ENCODE assay signal across 14 mouse cellular contexts in the genomic region with DNA sequence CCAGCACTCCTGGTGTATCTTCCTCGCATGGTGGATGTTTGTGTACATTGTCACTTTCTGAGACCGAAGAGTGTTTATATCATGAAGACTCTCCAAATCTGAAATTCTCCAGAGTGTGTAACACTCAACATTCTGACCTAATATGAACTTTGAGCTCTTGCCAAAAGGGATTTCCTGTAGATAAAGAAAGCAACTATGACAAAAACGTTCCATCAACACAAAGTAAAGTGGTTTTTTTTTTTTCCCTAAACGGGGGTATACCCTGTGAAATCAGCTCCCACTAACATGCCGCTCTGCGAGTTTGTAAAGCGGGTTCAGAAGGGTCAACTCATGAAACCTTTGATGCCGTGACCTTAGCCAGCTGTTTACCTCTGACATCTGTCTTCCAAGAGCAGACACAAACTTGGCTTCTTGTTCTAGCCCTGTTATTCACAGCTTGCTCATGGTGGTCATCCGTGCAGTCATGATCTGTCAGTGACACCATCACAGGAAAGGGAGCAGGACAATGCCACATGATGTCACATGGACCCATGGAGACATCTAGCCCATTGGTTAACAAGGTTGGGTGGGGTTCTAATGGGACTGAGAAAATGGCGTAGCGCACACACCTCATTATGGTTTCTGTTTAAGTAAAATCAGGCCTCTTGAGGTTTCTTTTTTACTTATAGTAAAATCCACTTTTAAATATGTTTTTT.
DNase-seq lines count a peak whose midpoint lies in the region; ATAC-seq and TF ChIP-seq lines count a peak whose summit lies in the region.
"Had no signal": no experiment of that assay in that cellular context is flagged by ENCODE, and none has a peak within 500 bp of the region (broad histone marks: within the 10 kb centered on the region; RNA-seq: fewer than 3 reads in every experiment).

No protein-coding gene starts in this region.

- ATAC-seq in lung, embryonic 14.5 days (ENCODE audit: insufficient read depth): peak; percentile 88
- ATAC-seq in inflammation-experienced regulatory T-cells, adult 6 months: peak; percentile 76
- 0 out of 2 replicates have a peak, but pooled peaks have one; percentile 40 for ATAC-seq in monocyte, adult 5-6 weeks (replicated peaks; ENCODE audit: insufficient number of reproducible peaks, low FRiP score, low TSS enrichment, poor library complexity, severe bottlenecking)

- TF ChIP-seq CTCF in lung, embryonic 14.5 days (IDR thresholded peaks at IDR 0.05; ENCODE audit: low read depth): no peak
- no peak for TF ChIP-seq CTCF in lung, adult 2 months (IDR thresholded peaks at IDR 0.05; ENCODE audit: insufficient read depth, low read length)

- intact Hi-C loops in heart, postnatal 36 days (cut with DNase I): no loop called here

- H3K4me1 ChIP-seq in lung, embryonic 14.5 days (ENCODE audit: insufficient read depth): no peaks in the 10 kb centered on the region
- H3K4me1 ChIP-seq in lung, adult 2 months (ENCODE audit: control insufficient read depth, insufficient read depth, low read length): no peaks in the 10 kb centered on the region
- H3K4me1 ChIP-seq: forebrain, embryonic 10.5 days; midbrain, embryonic 12.5 days had no signal

- no peak overlapping the region for H3K27ac ChIP-seq in lung, embryonic 14.5 days (ENCODE audit: low read depth)
- H3K27ac ChIP-seq: forebrain, embryonic 10.5 days; gastrocnemius, adult 2 months; liver, embryonic 14.5 days; midbrain, embryonic 12.5 days had no signal

- H3K4me3 ChIP-seq in lung, embryonic 14.5 days (ENCODE audit: low read depth, low read length): no peak overlapping the region
- H3K4me3 ChIP-seq in lung, adult 2 months (replicated peaks; ENCODE audit: extremely low read depth, low read depth, low read length): no peak overlapping the region
- H3K4me3 ChIP-seq: forebrain, embryonic 10.5 days; gastrocnemius, adult 2 months; midbrain, embryonic 12.5 days had no signal

- no peaks in the 10 kb centered on the region for H3K36me3 ChIP-seq in lung, embryonic 14.5 days (ENCODE audit: insufficient read depth)
- H3K36me3 ChIP-seq: forebrain, embryonic 10.5 days; midbrain, embryonic 12.5 days had no signal

- TF ChIP-seq POLR2A in lung, adult 2 months (IDR thresholded peaks at IDR 0.05; ENCODE audit: borderline replicate concordance, extremely low read depth, low read depth, low read length): no peak

- peak; percentile 87 for DNase-seq in heart, adult 11 months
- no peak for DNase-seq in heart, postnatal 36 days
- peak; percentile 89 for DNase-seq in lung, embryonic 14.5 days
- no peak for DNase-seq in lung, adult 2 months
- DNase-seq in layer of hippocampus, adult 11-12 months (ENCODE audit: low spot score): no peak
- no peak for DNase-seq in yolk sac, embryonic 10.5 days (ENCODE audit: low spot score)
- DNase-seq: cerebellum, adult 9-10 months; gastrocnemius, adult 2 months; thymus, postnatal 25 days had no signal

- no peaks in the 10 kb centered on the region for H3K9me3 ChIP-seq in lung, embryonic 14.5 days (ENCODE audit: low read depth, low read length)
- H3K9me3 ChIP-seq: forebrain, embryonic 10.5 days; midbrain, embryonic 12.5 days had no signal

- 0 out of 2 replicates have a peak overlapping the region, but pooled peaks have one; percentile 32 for H3K4me2 ChIP-seq in lung, embryonic 14.5 days
- H3K4me2 ChIP-seq: midbrain, embryonic 12.5 days had no signal

- H3K27me3 ChIP-seq in lung, embryonic 14.5 days (ENCODE audit: insufficient read depth, low read length): no peaks in the 10 kb centered on the region
- H3K27me3 ChIP-seq: midbrain, embryonic 12.5 days had no signal

- 28% methylated on average over 11 of the region's 11 CpGs for WGBS in lung, embryonic 14.5 days
- 31% methylated on average over 11 of the region's 11 CpGs for WGBS in lung, adult 2 months

- H3K9ac ChIP-seq in lung, embryonic 14.5 days: no peak overlapping the region
- H3K9ac ChIP-seq: liver, embryonic 14.5 days; midbrain, embryonic 12.5 days had no signal

Comparison
In these comparisons a context has a peak if more than half of its experiments do, and no peak if none do; other contexts are left out.
1. DNase-seq: peak in heart, adult 11 months (single experiment) and lung, embryonic 14.5 days (single experiment); none in heart, postnatal 36 days (0 of 2), lung, adult 2 months (single experiment), layer of hippocampus, adult 11-12 months (single experiment) and yolk sac, embryonic 10.5 days (single experiment).
2. Peak in every context shown above with its lines, with median percentiles within 50 percentile points of each other: ATAC-seq.